ENCODE assay signal across 27 mouse cellular contexts in genomic region chr9:51418923-51419482, GRCm38 (mm10).
DNase-seq lines count a peak whose midpoint lies in the region; ATAC-seq and TF ChIP-seq lines count a peak whose summit lies in the region.
"Had no signal": no experiment of that assay in that cellular context is flagged by ENCODE, and none has a peak within 500 bp of the region (broad histone marks: within the 10 kb centered on the region; RNA-seq: fewer than 3 reads in every experiment).

No protein-coding gene starts in this region.

- H3K9me3 ChIP-seq in kidney, postnatal 0 days (replicated peaks; ENCODE audit: low read length), result no peaks in the 10 kb centered on the region
- H3K9me3 ChIP-seq in limb, embryonic 15.5 days, result no peaks in the 10 kb centered on the region
- H3K9me3 ChIP-seq: embryonic facial prominence, embryonic 15.5 days; heart, embryonic 10.5 days; heart, embryonic 13.5 days had no signal

- no peaks in the 10 kb centered on the region for H3K27me3 ChIP-seq in kidney, postnatal 0 days (ENCODE audit: insufficient read depth, low read length)
- no peaks in the 10 kb centered on the region for H3K27me3 ChIP-seq in limb, embryonic 15.5 days
- H3K27me3 ChIP-seq: embryonic facial prominence, embryonic 15.5 days; heart, embryonic 13.5 days had no signal

- no peak for TF ChIP-seq CTCF in kidney, postnatal 0 days (IDR thresholded peaks at IDR 0.05; ENCODE audit: low read depth)

- H3K36me3 ChIP-seq in kidney, postnatal 0 days (ENCODE audit: insufficient read depth, low read length), result no peaks in the 10 kb centered on the region
- no peaks in the 10 kb centered on the region for H3K36me3 ChIP-seq in limb, embryonic 15.5 days
- H3K36me3 ChIP-seq: embryonic facial prominence, embryonic 15.5 days; heart, embryonic 10.5 days; heart, embryonic 13.5 days had no signal

- no peak overlapping the region for H3K4me3 ChIP-seq in kidney, postnatal 0 days (replicated peaks; ENCODE audit: low read depth, low read length)
- H3K4me3 ChIP-seq in limb, embryonic 15.5 days, result no peak overlapping the region
- H3K4me3 ChIP-seq: embryonic facial prominence, embryonic 15.5 days; heart, adult 2 months; heart, embryonic 10.5 days; heart, embryonic 13.5 days had no signal

- H3K9ac ChIP-seq in kidney, postnatal 0 days (ENCODE audit: low read depth, low read length), result no peak overlapping the region
- H3K9ac ChIP-seq in limb, embryonic 15.5 days, result no peak overlapping the region
- H3K9ac ChIP-seq: embryonic facial prominence, embryonic 15.5 days; forebrain, postnatal 0 days; heart, embryonic 13.5 days; hindbrain, embryonic 14.5 days had no signal

- no peaks in the 10 kb centered on the region for H3K4me1 ChIP-seq in kidney, postnatal 0 days (replicated peaks; ENCODE audit: insufficient read depth, low read length)
- 0 out of 2 replicates have a peak, but pooled peaks cover 3% of the 10 kb centered on the region for H3K4me1 ChIP-seq in limb, embryonic 15.5 days
- H3K4me1 ChIP-seq: heart, embryonic 10.5 days had no signal

- WGBS in kidney, postnatal 0 days, result 28% methylated on average over 5 of the region's 5 CpGs
- WGBS in limb, embryonic 15.5 days, result 21% methylated on average over 5 of the region's 5 CpGs

- peak; percentile 44 for DNase-seq in gastrocnemius, adult 18-20 months (ENCODE audit: low spot score)
- no peak for DNase-seq in gastrocnemius, postnatal 10 days
- DNase-seq in kidney, postnatal 0 days (ENCODE audit: low spot score), result peak; percentile 15
- DNase-seq in kidney, postnatal 25 days, result no peak
- DNase-seq in gastrocnemius, postnatal 25 days, result peak; percentile 19
- DNase-seq in B cell, adult 2 months, result no peak
- DNase-seq: adrenal gland, adult 2 months; adrenal gland, postnatal 14 days; cerebellum, adult 11-12 months; cerebellum, adult 8-10 months; cerebellum, postnatal 10 days; cerebellum, postnatal 36 days; embryo, embryonic 11 days; forebrain, postnatal 0 days; heart, adult 2 months; heart, postnatal 14 days; heart, postnatal 4 days had no signal

- ATAC-seq in kidney, postnatal 0 days (replicated peaks; ENCODE audit: low FRiP score, low read depth), result no peak
- peak; percentile 79; the same call in 1 of the 2 replicates for ATAC-seq in limb, embryonic 15.5 days (ENCODE audit: insufficient number of reproducible peaks, low FRiP score, low TSS enrichment, low read depth)
- ATAC-seq: CD4-positive, CD25-positive, alpha-beta regulatory T cell, adult 4 months; forebrain, embryonic 14.5 days; forebrain, postnatal 0 days; hindbrain, postnatal 0 days; inflammation-experienced regulatory T-cells, adult 6 months; intestine, embryonic 16.5 days had no signal

- no peak overlapping the region for H3K4me2 ChIP-seq in kidney, postnatal 0 days (ENCODE audit: low read length)
- H3K4me2 ChIP-seq in limb, embryonic 15.5 days, result no peak overlapping the region
- H3K4me2 ChIP-seq: embryonic facial prominence, embryonic 15.5 days; heart, embryonic 13.5 days; hindbrain, embryonic 14.5 days had no signal

- no peak overlapping the region for H3K27ac ChIP-seq in kidney, postnatal 0 days
- no peak overlapping the region for H3K27ac ChIP-seq in limb, embryonic 15.5 days
- H3K27ac ChIP-seq: embryonic facial prominence, embryonic 15.5 days; heart, adult 2 months; heart, embryonic 10.5 days; heart, embryonic 13.5 days; hindbrain, embryonic 14.5 days; hindbrain, postnatal 0 days had no signal

Comparison
In these comparisons a context has a peak if more than half of its experiments do, and no peak if none do; other contexts are left out.
1. DNase-seq: peak in gastrocnemius, adult 18-20 months (single experiment), kidney, postnatal 0 days (single experiment) and gastrocnemius, postnatal 25 days (single experiment); none in gastrocnemius, postnatal 10 days (single experiment), kidney, postnatal 25 days (0 of 2) and B cell, adult 2 months (0 of 2).